Mouse (Mus musculus): ENCODE results near the gene Mansc1.

DNA sequence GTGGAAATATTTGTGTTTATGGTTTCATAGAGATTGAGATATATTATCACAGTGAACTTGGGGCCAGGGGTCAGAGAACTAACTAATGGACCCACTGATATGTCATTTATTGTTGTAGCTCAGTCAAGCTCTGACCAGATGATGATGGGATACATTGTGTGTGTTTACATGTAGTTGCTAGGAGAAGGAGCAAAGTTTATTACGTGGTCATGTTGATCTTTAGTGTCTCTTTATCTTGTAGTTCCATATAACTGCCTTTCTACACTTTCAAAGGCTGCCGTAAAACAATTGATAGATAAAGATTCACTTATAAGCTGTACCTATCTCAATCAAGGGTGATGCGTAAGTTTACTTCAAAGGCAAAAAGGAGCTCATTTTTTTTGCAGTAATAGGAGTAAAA is 45.7 kb upstream of the Mansc1 start:
- no peak for TF ChIP-seq CTCF (IDR thresholded peaks at IDR 0.05; ENCODE audit: control insufficient read depth, insufficient read depth, insufficient replicate concordance, low read depth, low read length)
- TF ChIP-seq POLR2A (IDR thresholded peaks at IDR 0.05; ENCODE audit: control insufficient read depth, low read depth, low read length) = no peak

All from testis, adult 2 months (tissue).